Mouse (Mus musculus): ENCODE results near the gene E130116L18Rik. TPM values are rescaled to one million over a fixed set of nuclear protein-coding genes. Genes with fewer than 3 reads are reported as not detected.
"Not testable (repeated sequence)": the region's sequence is repeated elsewhere in the genome, so short reads cannot be mapped to it uniquely, and the experiment has no call there.

The E130116L18Rik gene
- polyA plus RNA-seq, 2 experiments from 2014 or later = not detected

DNA sequence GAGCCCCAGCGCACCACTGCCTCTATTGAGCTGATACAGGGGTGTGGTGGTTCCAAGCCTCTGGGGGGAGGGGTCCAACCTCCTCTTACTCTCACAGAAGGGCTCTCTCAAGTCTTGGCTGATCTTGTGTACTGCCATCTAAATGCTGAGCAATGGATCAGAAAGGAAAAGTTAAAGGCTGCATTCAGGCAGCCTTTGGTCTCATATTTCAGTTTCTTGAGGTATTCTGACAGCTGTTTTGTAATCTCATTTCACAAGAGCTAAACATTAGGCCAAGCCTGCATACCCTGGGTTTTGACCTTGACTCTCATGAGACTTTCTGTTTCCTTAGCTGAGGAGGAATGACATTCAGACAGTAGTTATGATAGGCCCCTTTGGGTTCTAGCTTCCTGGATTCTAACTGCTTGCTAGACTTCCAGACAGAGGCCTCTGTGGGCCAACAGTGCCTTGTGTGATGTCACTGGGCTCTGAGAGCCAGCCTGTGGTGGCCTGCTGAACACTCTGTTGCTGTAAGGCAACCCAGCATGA lies 41.9 kb downstream of the E130116L18Rik start, which contains the start of gene Galntl5:
Gene Galntl5 (plus strand): TSS at position 457 of the 528 bp plus-strand sequence.
- no peak for ATAC-seq

DNA sequence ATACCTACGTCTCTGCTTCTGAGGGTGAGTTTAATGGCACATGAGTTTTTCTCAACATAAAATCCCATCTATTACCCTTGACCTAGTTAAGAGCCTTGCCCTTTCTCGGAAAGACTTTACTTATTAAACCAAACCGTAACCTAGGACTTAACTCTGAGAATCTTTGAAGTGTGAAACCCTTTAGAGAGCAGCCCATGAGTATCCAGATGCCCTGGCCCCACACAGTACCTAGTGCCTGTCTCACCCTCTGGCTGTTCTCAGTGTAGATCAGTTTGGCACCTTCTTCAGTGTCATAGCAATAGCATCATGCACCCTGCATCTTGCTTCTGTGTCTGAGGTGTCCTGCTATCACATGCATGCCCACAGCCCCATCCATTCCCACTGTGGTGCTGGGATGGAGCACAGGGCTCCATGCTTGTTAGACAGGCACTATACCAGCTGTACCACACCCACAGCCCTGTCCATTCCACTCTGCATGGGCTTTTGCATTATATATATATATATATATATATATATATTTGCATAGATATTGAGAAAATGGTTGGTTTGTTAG lies 42.9 kb downstream of the E130116L18Rik start:
- ATAC-seq = no peak

- ATAC-seq = no peak
Measured at GRCm38 (mm10) chr5:25179284-25179683, 43.7 kb downstream of the E130116L18Rik start.

GRCm38 (mm10) chr5:25178543-25178942 lies 44.4 kb downstream of the E130116L18Rik start:
- ATAC-seq = not testable (repeated sequence)

DNA sequence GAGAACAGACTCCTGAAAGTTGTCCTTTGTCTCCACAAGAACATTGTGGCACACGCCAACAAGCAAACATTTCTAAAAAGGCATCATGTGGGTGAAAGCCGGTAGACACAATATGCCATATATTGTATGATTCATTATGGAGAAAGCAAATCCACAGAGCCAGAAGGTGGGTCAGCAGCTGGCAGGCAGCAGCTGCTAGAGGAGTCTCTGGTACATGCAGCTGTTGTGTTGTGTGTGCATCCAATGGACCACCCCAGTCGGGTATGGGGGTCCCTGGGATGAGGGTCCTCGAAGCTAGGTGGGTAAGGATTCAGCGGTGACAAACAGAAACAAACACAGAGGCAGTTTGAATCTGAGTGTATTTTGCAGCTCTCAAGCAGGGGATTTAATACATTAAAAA lies 45.0 kb downstream of the E130116L18Rik start:
- ATAC-seq = not testable (repeated sequence)

Other genes starting within 250 kb of the E130116L18Rik start
- gene Prkag2, start 122.5 kb downstream of the E130116L18Rik start, polyA plus RNA-seq (2017; shearing (Covaris generic)) = 10 to 100 TPM; 22.7 to 26.9 TPM
- not detected for gene Galntl5, start 41.7 kb downstream of the E130116L18Rik start, polyA plus RNA-seq (2017; shearing (Covaris generic))
- gene Galnt11, start 1.2 kb downstream of the E130116L18Rik start, polyA plus RNA-seq (2017; shearing (Covaris generic)) = 1 to 10 TPM; 6.8 to 7.0 TPM

Data from CD4-positive, CD25-positive, alpha-beta regulatory T cell, adult 4 months (primary cell).